Mouse (Mus musculus): ENCODE measurements around the gene Krtap5-2.
"Not testable (repeated sequence)": the region's sequence is repeated elsewhere in the genome, so short reads cannot be mapped to it uniquely, and the experiment has no call there.

Krtap5-2 gene

GRCm38 (mm10) chr7:142135934-142136333, 39.9 kb downstream of the Krtap5-2 start, which contains the start of gene Gm39115:
Gene Gm39115 (minus strand): TSS chr7:142136034.
- not testable (repeated sequence) for DNase-seq (ENCODE audit: low spot score)

- no peak for DNase-seq (ENCODE audit: low spot score)
Measured at GRCm38 (mm10) chr7:142134206-142134995, 41.4 kb downstream of the Krtap5-2 start.

GRCm38 (mm10) chr7:142128843-142129242, 47.0 kb downstream of the Krtap5-2 start:
- DNase-seq (ENCODE audit: low spot score), result no peak
